Mouse (Mus musculus): ENCODE data around the gene Tmx4.
"Not testable (repeated sequence)": the region's sequence is repeated elsewhere in the genome, so short reads cannot be mapped to it uniquely, and the experiment has no call there.

The Tmx4 gene

GRCm38 (mm10) chr2:134643514-134644300 lies at the start of gene Tmx4:
TSS of gene Tmx4 (minus strand) at chr2:134644145.
- peak; percentile 98 for DNase-seq (ENCODE audit: low spot score in 2 of 2)

- no peak for DNase-seq (ENCODE audit: low spot score in 2 of 2)
Measured at GRCm38 (mm10) chr2:134692125-134692524, 48.2 kb upstream of the Tmx4 start.

GRCm38 (mm10) chr2:134691055-134691454 lies 47.1 kb upstream of the Tmx4 start:
- DNase-seq (ENCODE audit: low spot score in 2 of 2) = no peak

GRCm38 (mm10) chr2:134682326-134682725 lies 38.4 kb upstream of the Tmx4 start:
- no peak for DNase-seq (ENCODE audit: low spot score in 2 of 2)

- DNase-seq (ENCODE audit: low spot score in 2 of 2) = peak; percentile 65 to 70
Measured at GRCm38 (mm10) chr2:134681271-134681961, 37.5 kb upstream of the Tmx4 start.

GRCm38 (mm10) chr2:134679567-134679966 lies 35.6 kb upstream of the Tmx4 start:
- no peak for DNase-seq (ENCODE audit: low spot score in 2 of 2)

- no peak for DNase-seq (ENCODE audit: low spot score in 2 of 2)
Measured at GRCm38 (mm10) chr2:134675465-134675864, 31.5 kb upstream of the Tmx4 start.

- peak in 1 of 2 experiments; percentile 25 for DNase-seq (ENCODE audit: low spot score in 2 of 2)
Measured at GRCm38 (mm10) chr2:134673604-134674003, 29.7 kb upstream of the Tmx4 start.

GRCm38 (mm10) chr2:134656477-134656876 lies 12.5 kb upstream of the Tmx4 start:
- no peak for DNase-seq (ENCODE audit: low spot score in 2 of 2)

GRCm38 (mm10) chr2:134654668-134655067 lies 10.7 kb upstream of the Tmx4 start:
- DNase-seq (ENCODE audit: low spot score in 2 of 2) = no peak

- no peak for DNase-seq (ENCODE audit: low spot score in 2 of 2)
Measured at GRCm38 (mm10) chr2:134652759-134653158, 8.8 kb upstream of the Tmx4 start.

- peak; percentile 48 for DNase-seq (ENCODE audit: low spot score in 2 of 2)
Measured at GRCm38 (mm10) chr2:134648999-134649398, 5.1 kb upstream of the Tmx4 start.

GRCm38 (mm10) chr2:134645752-134646151 lies 1.8 kb upstream of the Tmx4 start:
- no peak for DNase-seq (ENCODE audit: low spot score in 2 of 2)

GRCm38 (mm10) chr2:134645166-134645565 lies 1.2 kb upstream of the Tmx4 start:
- DNase-seq (ENCODE audit: low spot score in 2 of 2) = no peak

- no peak for DNase-seq (ENCODE audit: low spot score in 2 of 2)
Measured at GRCm38 (mm10) chr2:134644301-134644912, 462 bp upstream of the Tmx4 start.

- no peak for DNase-seq (ENCODE audit: low spot score in 2 of 2)
Measured at GRCm38 (mm10) chr2:134642377-134642776, 1.6 kb downstream of the Tmx4 start.

GRCm38 (mm10) chr2:134641372-134641771 lies 2.6 kb downstream of the Tmx4 start:
- no peak for DNase-seq (ENCODE audit: low spot score in 2 of 2)

- DNase-seq (ENCODE audit: low spot score in 2 of 2) = no peak
Measured at GRCm38 (mm10) chr2:134640398-134640797, 3.5 kb downstream of the Tmx4 start.

- not testable (repeated sequence) for DNase-seq (ENCODE audit: low spot score in 2 of 2)
Measured at GRCm38 (mm10) chr2:134628541-134628940, 15.4 kb downstream of the Tmx4 start.

GRCm38 (mm10) chr2:134604935-134605334 lies 39.0 kb downstream of the Tmx4 start:
- DNase-seq (ENCODE audit: low spot score in 2 of 2) = no peak

- DNase-seq (ENCODE audit: low spot score in 2 of 2) = no peak
Measured at GRCm38 (mm10) chr2:134591081-134591694, 52.8 kb downstream of the Tmx4 start.

GRCm38 (mm10) chr2:134585243-134585642 lies 58.7 kb downstream of the Tmx4 start:
- no peak for DNase-seq (ENCODE audit: low spot score in 2 of 2)
